In genomic region chr1:139839699-139840098, GRCm38 (mm10) we compare ENCODE assay signal across 24 mouse cellular contexts. TPM values are rescaled to one million over a fixed set of nuclear protein-coding genes. Genes with fewer than 3 reads are reported as not detected.
"Had no signal": no experiment of that assay in that cellular context is flagged by ENCODE, and none has a peak within 500 bp of the region (broad histone marks: within the 10 kb centered on the region; RNA-seq: fewer than 3 reads in every experiment).

No protein-coding gene starts in this region.

- H3K36me3 ChIP-seq: neural tube, embryonic 13.5 days; neural tube, embryonic 15.5 days; stomach, embryonic 15.5 days had no signal

- H3K4me2 ChIP-seq: neural tube, embryonic 13.5 days; neural tube, embryonic 15.5 days; stomach, embryonic 15.5 days had no signal

- H3K27me3 ChIP-seq: neural tube, embryonic 13.5 days; neural tube, embryonic 15.5 days; stomach, embryonic 15.5 days had no signal

- H3K27ac ChIP-seq: neural tube, embryonic 13.5 days; neural tube, embryonic 15.5 days; stomach, embryonic 15.5 days; stomach, postnatal 0 days had no signal

- DNase-seq: retina, postnatal 1 day; right cerebral cortex, adult 18-20 months; right cerebral cortex, postnatal 14 days; right cerebral cortex, postnatal 25 days; right cerebral cortex, postnatal 4 days; spleen, adult 18-20 months; thymus, adult 18-20 months; thymus, adult 2 months; thymus, postnatal 14 days; thymus, postnatal 25 days; thymus, postnatal 36 days; thymus, postnatal 4 days had no signal

- H3K9me3 ChIP-seq: neural tube, embryonic 13.5 days; neural tube, embryonic 15.5 days; stomach, embryonic 15.5 days had no signal

- H3K4me3 ChIP-seq: neural tube, embryonic 13.5 days; neural tube, embryonic 15.5 days; stomach, embryonic 15.5 days had no signal

- H3K4me1 ChIP-seq: neural tube, embryonic 13.5 days; neural tube, embryonic 15.5 days; stomach, embryonic 15.5 days had no signal

- H3K9ac ChIP-seq: neural tube, embryonic 13.5 days; neural tube, embryonic 15.5 days; stomach, embryonic 15.5 days had no signal

RNA-seq across cellular contexts. Expression of gene Cfhr2, which starts 18.8 kb away (rescaled TPM):
- total RNA-seq: neutrophil, adult 5-6 weeks had no signal
- polyA plus RNA-seq: neural tube, embryonic 13.5 days; neural tube, embryonic 14.5 days; neural tube, embryonic 15.5 days; small intestine, adult 2 months; spleen, adult 2 months; stomach, embryonic 14.5 days; testis, adult 2 months; thymus, adult 2 months; thymus, postnatal 0 days had no signal

RNA-seq across cellular contexts. Expression of gene Gm4788, which starts 58.7 kb away (rescaled TPM):
- total RNA-seq: neutrophil, adult 5-6 weeks had no signal
- polyA plus RNA-seq: neural tube, embryonic 13.5 days; neural tube, embryonic 14.5 days; neural tube, embryonic 15.5 days; small intestine, adult 2 months; spleen, adult 2 months; stomach, embryonic 14.5 days; stomach, embryonic 15.5 days; stomach, postnatal 0 days; testis, adult 2 months; thymus, adult 2 months; thymus, postnatal 0 days; urinary bladder, adult 2 months had no signal
